Mouse (Mus musculus) adrenal gland, postnatal 14 days (tissue): ENCODE results near the gene Zfp280c. TPM values are rescaled to one million over a fixed set of nuclear protein-coding genes. Genes with fewer than 3 reads are reported as not detected.

Experiments
- DNase-seq: peaks from one replicate; pipeline ENCODE4 v3.0.0; 2021; ENCODE audit warnings: mixed read lengths
- long read RNA-seq, 2 experiments: library from polyadenylated mRNA; stranded (forward); transcript quantifications; one replicate each; pipeline ENCODE4 v2.0.0; 2021
- total RNA-seq: library from RNA; stranded (reverse); gene quantifications from 2 replicates; pipeline ENCODE4 v1.2.3, GENCODE M21; 2021

Zfp280c gene
- 11.5 and 18.2 TPM in 2 replicates for total RNA-seq
- long read RNA-seq, experiment 1, full-length matches to known transcripts, result 1 of 4 reads
- long read RNA-seq, experiment 1, partial matches to known transcripts, result 0 of 4 reads
- long read RNA-seq, experiment 1, other reads (novel, unspliced or antisense), result 3 of 4 reads
- long read RNA-seq, experiment 2, full-length matches to known transcripts, result 1 of 5 reads
- long read RNA-seq, experiment 2, partial matches to known transcripts, result 0 of 5 reads
- long read RNA-seq, experiment 2, other reads (novel, unspliced or antisense), result 4 of 5 reads

DNA sequence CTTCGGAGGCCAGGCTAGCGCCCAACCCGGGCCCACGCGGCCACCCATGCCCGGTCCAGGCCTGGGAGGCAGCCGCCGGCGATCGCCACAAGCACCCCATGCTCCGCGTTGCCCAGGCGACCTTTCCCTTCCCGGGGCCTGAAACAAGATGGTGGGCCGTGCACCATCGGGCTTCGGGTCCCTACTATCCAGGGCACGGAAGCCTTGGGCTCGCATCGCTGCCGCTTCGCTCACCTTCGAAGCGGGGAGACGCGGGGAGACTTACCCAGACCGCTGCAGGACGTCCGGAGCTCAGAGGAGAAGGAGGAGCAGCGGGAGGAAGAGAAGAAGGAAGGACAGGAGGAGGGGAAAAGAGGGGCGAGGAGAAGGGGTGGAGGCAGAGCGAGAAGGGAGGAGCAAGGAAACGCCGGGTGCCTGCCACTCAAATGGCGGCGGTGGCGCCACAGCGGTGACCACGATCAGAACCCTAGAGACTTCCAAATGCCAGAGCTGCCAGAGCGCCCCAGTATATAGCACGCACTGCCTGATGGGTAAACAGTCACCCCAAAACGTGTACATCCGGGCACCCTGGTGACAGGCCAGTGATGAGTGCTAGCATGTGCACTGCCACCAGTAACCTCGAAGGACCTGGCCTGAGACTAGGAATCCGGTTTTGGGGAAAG lies at the start of gene Zfp280c:
Gene Zfp280c (minus strand): TSS at position 406 of the 662 bp plus-strand sequence.
- peak; percentile 81 for DNase-seq

DNA sequence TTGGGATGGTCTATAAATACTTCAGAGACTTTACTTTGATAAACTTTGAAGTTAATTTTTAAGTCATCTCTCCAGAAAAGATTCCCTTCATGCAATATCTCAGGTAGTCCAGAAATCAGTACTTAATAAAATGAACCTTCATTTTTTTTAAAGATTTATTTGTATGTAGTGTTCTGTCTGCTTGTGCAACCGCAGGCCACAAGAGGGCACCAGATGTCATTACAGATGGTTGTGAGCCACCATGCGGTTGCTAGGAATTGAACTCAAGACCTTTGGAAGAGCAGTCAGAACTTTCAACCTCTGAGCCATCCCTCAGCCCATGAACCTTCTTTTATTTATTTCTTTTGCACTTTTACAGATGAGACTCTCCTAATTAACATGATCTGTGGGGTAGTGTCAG lies 42.7 kb upstream of the Zfp280c start:
- DNase-seq, result peak; percentile 4

DNA sequence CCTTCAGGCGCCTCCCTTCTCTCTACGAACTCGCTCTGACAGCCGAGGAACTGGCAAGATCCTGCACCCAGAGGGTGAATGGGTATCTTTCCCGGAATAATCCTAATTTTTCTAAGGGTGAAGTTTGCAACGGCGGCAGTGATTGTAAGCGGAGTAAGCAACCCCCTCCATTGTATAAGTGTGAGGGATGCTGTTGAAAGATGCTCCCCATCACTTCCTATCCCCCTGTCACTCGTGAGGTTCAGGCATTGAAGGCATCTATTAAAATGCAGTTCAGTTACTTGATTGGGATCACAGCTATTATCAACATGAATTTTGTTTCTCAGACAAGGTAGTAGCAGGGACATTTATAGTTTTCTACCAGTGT lies 29.7 kb upstream of the Zfp280c start:
- DNase-seq, result no peak

DNA sequence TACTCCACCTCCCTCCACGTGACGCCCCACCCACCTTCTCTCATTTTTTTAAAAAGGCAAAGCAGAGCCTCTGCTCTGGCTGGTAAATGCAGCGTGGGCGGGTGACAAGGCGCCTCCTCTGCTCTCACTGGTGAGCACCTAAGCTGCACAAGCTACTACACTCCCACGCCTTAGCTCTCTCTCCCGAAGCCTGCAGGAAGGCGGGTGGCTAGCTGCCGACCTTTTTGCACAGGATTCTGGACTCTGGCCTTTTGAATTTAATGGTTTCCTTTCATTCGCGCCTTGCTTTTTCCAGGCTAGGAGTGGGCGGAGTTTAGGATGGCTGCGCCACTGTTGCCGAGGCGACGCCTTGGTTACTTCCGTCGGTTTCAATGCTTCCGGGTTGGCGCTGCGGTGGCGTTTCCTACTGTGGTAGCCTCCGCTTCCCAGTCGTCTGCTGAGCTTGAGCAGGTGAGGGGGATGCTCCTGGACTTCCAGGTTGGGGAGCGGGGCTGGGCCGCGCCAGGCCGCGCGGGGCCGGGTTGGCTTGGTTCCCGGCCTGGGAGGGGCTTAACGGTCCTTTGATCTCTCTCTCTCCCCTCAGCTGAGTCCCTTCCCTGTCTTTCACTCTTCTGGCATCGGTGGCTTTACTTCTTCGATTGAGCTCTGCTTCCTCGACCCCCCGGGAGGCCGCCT lies 29.2 kb upstream of the Zfp280c start, which contains the start of gene Slc25a14:
Gene Slc25a14 (plus strand): TSS at position 35 of the 675 bp plus-strand sequence.
- peak; percentile 86 for DNase-seq

DNA sequence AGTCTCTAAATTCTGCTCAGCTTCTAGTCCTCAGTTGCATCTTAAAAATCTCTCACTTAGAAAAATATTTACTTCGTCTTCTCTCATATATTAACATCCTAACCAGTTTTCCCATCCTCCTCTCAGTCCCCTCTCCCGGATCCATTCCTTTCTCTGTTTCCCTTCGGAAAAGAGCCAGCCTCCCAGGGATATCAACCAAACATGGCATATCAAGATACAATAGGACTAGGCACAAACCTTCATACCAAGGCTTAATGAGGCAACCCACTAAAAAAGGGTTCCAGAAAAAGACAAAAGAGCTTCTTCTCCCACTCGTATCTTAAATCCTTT lies 28.7 kb upstream of the Zfp280c start:
- no peak for DNase-seq

DNA sequence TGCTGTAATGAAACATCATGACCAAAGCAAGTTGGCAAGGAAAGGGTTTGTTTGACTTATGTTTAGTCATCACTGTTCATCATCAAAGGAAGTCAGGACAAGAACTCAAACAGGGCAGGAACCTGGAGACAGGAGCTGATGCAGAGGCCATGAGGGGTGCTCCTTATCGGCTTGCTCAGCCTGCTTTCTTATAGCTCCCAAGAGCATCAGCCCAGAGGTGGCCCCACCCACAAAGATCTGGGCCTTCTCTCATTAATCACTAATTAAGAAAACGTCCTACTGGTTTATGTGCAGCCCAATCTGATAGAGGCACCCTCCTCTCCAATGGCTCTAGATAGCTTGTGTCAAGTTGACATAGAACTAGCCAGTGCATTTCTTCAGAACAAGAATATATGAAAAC lies 10.6 kb upstream of the Zfp280c start:
- no peak for DNase-seq

DNA sequence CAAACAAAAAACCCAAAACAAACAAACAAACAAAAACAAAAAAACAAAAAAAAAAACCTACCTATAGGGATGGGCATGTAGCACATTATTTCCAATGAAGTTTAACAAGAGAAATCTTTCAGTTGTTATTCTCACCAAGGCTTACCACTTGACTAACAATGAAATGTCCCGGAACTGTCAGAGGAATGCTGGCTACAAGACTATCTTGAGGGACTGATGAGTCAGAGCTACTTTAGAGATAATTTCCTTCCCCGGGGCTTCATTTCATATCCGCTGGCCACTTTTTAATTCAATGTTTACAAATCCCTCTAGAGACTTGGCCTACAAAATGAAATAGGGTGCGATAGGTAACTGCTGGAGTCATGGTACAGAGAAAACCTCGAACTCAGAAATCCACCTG lies 2.6 kb upstream of the Zfp280c start:
- no peak for DNase-seq

DNA sequence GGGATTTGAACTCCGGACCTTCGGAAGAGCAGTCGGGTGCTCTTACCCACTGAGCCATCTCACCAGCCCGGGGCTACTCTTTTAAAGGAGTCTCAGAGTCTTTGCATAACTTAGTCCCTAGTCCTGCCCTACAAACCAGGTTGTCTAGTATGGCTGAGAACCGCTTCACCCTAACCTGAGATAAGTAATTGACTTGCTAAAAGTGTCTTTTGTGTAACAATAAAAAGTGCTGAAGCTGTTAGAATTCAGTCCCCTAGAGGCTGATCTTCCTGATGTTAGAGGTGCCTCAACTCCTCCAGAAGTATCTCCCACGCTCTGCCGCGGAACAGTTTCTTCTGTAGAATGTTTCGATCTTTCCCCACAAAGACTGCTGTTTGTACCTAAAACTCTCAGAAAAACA lies 1.7 kb upstream of the Zfp280c start:
- no peak for DNase-seq

DNA sequence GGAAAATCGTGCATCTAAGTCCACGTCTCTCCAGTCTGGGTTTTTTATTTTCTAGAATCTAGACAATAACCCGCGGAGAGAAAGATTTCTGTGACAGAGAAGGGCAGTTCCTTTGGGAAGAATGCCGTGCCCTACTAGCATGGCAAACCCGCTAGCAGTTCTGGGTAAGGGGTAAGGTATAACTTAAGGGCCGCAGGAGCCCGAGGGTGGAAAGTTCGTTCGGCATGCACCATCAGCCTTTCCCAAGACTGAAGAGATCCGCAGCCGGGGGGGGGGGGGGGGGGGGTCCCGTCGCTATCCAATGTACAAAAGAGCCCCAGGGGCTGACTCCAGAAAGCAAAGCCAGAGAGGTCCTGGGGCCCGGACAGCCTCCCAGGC lies 594 bp downstream of the Zfp280c start:
- no peak for DNase-seq

DNA sequence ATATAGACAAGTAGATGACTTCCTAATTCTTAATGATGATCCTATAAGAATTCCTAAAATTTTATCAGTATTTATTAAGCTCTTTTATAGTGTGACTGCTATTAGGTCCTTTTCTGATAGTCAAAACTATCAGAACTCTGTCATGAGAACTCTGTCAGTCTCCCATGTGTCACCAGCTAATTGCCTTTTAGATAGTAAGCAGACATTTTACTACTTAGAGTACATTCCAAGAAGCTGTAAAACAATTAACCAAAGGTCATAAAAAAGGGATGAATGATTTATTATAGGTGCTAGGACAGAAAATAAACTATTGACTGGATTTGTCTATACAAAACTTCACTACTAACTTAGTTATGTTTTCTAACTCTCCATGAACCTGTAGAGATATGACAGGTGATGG lies 11.0 kb downstream of the Zfp280c start:
- DNase-seq, result no peak

DNA sequence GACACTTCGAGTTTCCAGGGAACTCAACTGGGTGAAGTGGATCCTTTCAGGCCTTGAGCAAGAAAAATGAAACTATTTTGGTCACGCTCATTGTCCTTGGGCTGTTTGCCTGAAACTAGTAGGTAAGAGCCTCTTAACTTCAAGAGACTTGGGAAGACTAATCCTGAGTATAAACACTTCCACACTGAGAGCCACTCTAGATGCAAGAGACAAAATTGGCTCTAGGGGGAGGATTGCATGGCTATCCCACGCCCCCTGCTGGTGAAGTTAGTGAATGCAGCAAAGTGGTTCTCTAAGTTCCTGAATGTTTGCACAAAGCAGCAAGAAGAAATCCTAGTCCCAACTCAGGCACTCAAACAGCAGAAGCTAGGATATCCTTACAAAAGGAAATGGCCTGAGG lies 62.1 kb downstream of the Zfp280c start:
- peak; percentile 85 for DNase-seq

DNA sequence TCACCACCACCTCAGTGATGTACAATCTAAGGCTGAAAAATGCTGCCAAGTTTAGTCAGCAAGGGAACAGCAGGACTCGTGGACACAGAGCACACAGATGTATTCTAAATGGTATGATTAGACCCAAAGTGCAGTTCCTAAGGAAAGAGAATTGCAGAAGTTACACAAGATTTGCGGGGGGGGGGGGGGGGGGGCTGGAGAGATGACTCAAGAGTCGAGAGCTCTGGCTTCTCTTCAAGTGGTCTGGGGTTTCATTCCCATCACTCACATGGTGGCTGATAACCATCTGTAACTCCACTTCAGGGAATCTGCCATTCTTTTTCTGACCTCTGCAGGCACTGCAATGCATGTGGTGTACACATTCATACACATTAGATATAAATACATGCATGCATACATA lies 67.9 kb downstream of the Zfp280c start:
- no peak for DNase-seq

DNA sequence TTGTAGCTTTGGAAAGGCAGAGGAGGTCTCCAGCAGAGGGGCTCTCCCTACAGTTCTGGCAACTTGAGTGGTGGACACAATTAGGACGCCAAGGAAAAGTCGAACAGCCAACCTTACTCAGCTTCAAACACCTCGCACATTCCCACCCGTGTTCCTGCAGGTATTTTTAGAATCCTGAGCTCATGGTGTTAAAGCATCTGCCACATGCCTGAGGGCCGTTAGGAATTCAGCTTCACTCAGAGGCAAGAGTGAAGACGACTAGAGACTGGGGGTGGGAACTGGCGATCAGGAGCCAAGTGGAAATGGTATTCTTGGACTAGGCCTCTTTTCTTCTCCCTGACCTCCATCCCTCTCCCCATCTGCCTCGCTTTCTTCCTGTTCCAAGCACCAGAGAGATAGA lies 68.4 kb downstream of the Zfp280c start:
- no peak for DNase-seq

DNA sequence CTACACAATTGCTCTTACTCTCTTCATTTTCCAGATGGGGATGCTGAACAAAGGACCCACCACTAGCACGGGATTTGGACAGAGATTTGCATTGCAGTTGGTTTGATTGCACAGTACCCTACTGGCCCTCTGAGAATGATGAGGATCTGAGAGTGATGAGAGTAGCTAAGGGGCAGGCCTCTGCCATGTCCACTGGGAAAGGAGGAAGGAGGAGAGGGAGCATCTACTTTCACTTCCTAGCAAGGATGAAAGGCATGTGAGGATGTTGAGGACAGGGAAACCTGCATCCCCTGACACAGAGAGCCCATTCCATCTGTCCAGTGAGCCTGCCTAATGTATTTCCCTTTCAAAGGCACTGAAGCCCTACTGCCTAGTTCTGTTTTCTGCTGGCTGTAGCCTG lies 69.0 kb downstream of the Zfp280c start:
- no peak for DNase-seq

DNA sequence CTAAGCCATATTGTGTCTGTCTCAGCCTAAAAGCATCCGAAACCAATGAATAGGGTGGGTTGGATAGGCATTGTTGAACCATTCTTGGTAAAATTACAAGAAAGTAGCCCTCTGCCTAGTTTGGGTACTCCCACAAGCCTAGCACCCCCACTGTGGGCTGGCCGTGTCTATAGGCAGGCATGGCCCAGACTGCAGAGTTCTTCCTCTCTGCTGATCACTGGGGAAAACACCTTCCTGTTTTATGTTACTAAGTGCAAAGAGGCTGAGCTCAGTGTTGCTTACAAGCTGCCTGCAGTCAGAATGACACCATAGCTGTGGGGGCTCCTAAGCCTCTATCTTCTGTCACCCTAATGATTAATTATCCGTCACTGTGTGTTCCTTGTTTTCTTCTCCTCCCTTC lies 70.8 kb downstream of the Zfp280c start:
- no peak for DNase-seq

DNA sequence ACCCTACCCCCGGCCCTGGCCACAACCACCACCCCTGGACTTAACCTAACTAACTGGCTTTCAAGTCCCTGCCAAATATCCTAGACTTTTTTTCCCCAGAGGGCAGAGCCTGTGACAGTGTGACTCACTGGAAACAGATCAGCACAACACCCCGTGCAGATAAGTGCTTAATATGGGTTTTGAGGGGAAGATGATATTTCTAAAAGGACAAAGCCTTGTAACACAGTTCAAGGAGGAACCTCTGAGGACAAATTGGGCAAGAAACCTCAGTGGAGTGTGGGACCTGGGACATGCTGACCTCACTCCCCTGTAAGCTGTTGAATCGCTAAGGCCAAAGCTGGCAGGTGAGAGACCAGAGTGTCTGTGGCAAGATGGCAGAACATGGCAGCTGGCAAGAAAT lies 72.7 kb downstream of the Zfp280c start:
- DNase-seq, result no peak

DNA sequence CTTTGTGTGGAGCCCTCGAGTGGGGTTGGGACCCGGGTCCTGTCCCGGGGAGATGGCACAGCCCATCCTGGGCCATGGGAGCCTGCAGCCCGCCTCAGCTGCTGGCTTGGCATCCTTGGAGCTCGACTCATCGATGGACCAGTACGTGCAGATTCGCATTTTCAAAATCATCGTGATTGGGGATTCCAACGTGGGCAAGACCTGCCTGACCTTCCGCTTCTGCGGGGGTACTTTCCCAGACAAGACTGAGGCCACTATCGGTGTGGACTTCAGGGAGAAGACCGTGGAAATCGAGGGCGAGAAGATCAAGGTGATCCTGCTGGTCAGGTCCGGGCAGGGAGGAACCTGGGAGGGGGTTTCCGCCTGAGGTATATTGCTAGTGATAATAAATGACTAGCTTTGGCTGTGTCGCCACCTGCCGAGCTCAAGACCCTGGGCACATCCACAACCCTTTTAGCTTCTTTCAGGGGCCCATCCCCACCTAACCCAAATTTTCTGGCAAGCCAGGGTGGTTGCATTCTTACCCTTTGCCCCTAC lies 74.7 kb downstream of the Zfp280c start:
- peak; percentile 26 for DNase-seq

DNA sequence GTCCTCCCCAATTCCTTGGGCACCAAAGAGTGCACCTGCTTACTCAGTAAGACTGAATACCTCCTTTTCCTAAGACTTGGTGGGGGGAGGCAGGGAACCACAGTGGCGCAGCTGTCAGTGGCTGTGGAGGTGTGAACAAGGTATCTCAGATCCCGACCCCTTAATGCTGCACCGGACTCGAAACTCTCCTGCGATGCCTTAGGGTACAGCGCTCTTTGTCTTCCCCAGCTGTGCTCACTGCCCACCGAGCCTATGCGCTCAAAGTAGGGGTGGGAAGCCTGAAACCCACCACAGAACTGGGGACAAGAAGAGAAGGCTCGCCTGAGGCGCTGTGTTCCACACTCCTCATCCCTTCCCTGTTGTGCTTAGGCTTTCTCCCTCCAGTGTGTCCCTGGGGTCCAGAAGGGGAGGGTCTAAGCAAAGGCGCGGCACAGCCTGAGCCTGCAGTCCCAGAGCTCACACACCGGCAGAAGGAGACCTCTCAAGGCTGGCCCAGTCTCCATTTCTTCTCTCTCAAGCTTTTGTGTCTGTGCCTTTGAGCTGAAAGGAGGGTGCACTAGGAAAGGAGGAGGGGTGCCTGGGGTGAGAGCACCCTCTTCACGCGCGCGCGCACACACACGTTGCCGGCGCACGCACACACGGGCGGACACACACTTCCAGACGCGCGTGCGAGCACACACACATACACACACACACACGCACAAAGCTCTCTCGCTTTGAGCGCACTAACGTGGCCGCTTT lies 75.3 kb downstream of the Zfp280c start, which contains the start of gene Rab33a:
Gene Rab33a (plus strand): TSS at position 478 of the 741 bp plus-strand sequence.
- peak; percentile 36 for DNase-seq

DNA sequence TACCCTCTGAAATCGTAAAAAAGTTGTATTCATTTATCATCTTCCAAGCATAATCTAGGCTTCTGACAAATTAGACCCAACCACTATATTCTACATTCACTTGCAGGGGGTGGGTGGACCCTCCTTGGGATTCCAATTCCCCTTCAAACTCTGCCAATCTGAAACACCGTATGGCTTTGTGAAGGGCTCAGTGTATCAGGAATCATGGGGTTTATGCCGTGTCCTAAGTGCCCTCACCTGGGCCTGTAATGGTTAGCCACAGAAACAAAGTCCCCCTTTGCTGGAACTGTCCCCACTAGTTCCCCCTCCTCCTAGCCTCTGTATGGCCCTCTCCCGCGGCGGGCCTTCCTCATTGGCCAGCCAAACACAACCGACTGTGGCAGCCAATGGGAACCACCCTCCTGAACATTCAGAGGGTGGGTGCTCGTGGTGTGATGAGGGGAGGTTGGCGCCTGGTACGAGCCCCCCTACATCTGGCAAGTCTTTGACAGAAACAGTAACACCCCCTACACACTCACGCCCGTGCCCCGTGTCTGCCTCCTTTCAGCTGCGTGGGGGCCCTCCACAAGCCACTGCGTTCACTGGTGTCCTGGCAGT lies 76.0 kb downstream of the Zfp280c start:
- DNase-seq, result peak; percentile 60

DNA sequence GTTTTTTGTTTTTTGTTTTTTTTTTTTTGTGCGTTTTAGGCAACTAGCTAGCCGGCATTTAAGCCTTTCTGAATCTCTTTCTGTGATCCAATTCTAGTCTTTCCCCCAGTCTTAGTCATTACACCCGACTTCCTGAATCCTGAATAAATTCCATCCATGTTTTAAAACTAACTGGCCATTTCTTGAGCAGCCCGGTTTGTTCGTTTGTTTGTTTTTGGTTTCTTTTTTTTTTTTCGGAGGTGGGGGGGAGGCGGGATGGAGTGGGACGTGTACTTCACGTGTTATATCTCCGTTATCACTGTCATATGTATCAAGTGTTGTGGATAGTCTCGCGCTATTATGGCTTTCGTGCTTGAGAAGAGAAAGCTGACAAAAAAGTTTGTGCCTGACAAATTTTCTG lies 80.5 kb downstream of the Zfp280c start:
- no peak for DNase-seq

DNA sequence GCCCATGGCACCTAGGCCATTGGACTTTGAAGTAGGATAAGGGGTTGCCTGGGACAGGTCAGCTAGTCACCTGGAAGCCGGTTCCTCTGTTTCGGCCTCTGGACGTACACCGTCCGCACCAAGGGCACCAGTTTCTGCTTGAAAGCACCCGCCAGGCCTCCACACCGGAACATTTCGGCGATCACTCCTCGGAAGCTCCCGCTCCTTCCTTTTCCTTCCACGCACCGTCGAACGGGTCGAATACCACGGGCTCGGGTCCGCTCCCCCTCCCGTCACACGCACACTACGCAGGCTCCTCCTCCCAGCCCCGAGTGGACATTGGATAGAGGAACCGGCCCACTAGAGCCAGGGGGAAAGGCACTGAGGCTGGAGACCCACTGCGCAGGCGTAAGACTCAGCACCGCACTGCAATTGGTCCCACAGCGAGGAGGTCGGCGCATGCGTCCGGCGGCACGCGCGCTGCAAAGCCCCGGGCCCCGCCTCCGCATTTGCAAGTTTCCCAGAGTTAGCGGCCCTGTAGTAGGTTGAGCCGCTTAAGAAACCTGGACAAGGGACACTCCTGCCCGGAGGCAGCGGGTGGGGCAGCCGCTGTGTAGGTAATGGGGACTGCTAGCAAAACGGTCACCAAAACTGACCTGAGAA lies 81.0 kb downstream of the Zfp280c start, which contains the start of gene Aifm1:
Gene Aifm1 (minus strand): TSS at position 398 of the 642 bp plus-strand sequence.
- peak; percentile 95 for DNase-seq

DNA sequence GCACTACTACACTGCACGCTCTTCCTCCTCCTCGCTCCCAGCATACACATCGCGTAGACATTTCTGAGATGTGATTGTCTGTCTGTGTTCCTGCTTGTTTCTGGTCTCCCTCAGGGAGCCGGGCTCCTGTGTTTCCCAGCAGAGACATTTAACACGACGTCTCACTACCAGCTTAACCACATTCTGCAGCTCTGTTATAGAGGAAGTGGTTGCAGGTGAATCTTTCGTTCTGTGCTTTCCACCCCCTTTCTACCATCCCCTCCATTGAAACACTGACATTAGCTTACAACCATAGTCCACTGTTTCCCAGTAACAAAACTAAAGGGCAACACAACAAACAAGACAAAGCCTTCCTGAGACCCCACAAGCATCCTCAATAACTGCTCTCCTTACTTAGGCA lies 100.5 kb downstream of the Zfp280c start:
- DNase-seq, result no peak
